ENCODE assay signal across 28 mouse cellular contexts in genomic region chr17:45932611-45933010, GRCm38 (mm10).
A peak's percentile ranks its signal among the peaks of the same experiment; 100 is the strongest.
DNase-seq lines count a peak whose midpoint lies in the region; ATAC-seq and TF ChIP-seq lines count a peak whose summit lies in the region.
"Had no signal": no experiment of that assay in that cellular context is flagged by ENCODE, and none has a peak within 500 bp of the region (broad histone marks: within the 10 kb centered on the region; RNA-seq: fewer than 3 reads in every experiment).

No protein-coding gene starts in this region.

- intact Hi-C loops in gastrocnemius, adult 2 months (cut with DNase I) = no loop called here
- intact Hi-C loops in gastrocnemius, postnatal 36 days (cut with DNase I) = no loop called here

- no peak overlapping the region for H3K4me3 ChIP-seq in gastrocnemius, adult 2 months
- no peak overlapping the region for H3K4me3 ChIP-seq in MEL (ENCODE audit: control insufficient read depth in 1 of 2, insufficient read depth in 1 of 2, low read depth in 2 of 2, low read length in 2 of 2)
- no peak overlapping the region for H3K4me3 ChIP-seq in hindbrain, embryonic 16.5 days (ENCODE audit: low read length)
- H3K4me3 ChIP-seq: embryonic facial prominence, embryonic 15.5 days; forebrain, embryonic 12.5 days; heart, embryonic 12.5 days; limb, embryonic 13.5 days; liver, embryonic 12.5 days; megakaryocyte, embryonic 14.5 days; myocyte; neural tube, embryonic 13.5 days had no signal

- H3K36me3 ChIP-seq in MEL (ENCODE audit: control insufficient read depth in 1 of 2, insufficient read depth in 2 of 2, low read length in 2 of 2) = no peaks in the 10 kb centered on the region
- H3K36me3 ChIP-seq in hindbrain, embryonic 16.5 days (ENCODE audit: control insufficient read depth, insufficient read depth, low read length) = no peaks in the 10 kb centered on the region
- H3K36me3 ChIP-seq: embryonic facial prominence, embryonic 15.5 days; forebrain, embryonic 12.5 days; heart, embryonic 12.5 days; limb, embryonic 13.5 days; liver, embryonic 12.5 days; neural tube, embryonic 13.5 days had no signal

- TF ChIP-seq CTCF in gastrocnemius, adult 2 months (IDR thresholded peaks at IDR 0.05) = no peak
- no peak for TF ChIP-seq CTCF in MEL (IDR thresholded peaks at IDR 0.05 in 2 of 3, conservative IDR thresholded peaks at IDR 0.05 in 1 of 3; ENCODE audit: control insufficient read depth in 1 of 3, insufficient read depth in 1 of 3, low read depth in 2 of 3, low read length in 3 of 3, poor library complexity in 1 of 3, severe bottlenecking in 1 of 3)

- no peak for DNase-seq in gastrocnemius, adult 2 months
- no peak for DNase-seq in gastrocnemius, postnatal 36 days
- peak; percentile 28 for DNase-seq in kidney, postnatal 14 days
- DNase-seq in kidney, postnatal 10 days = no peak
- DNase-seq in MEL (ENCODE audit: low read depth, low spot score) = no peak
- DNase-seq in retina, postnatal 1 day = peak; percentile 76
- DNase-seq: adrenal gland, adult 8-10 months; cerebellum, adult 2 months; cerebellum, postnatal 14 days; forebrain, postnatal 0 days; gastrocnemius, postnatal 25 days; kidney, adult 18-20 months; lung, adult 18-20 months; lung, postnatal 4 days; right cerebral cortex, postnatal 14 days; thymus, postnatal 4 days had no signal

- no peak overlapping the region for H3K9ac ChIP-seq in MEL (ENCODE audit: control insufficient read depth, low read depth, low read length, poor library complexity, severe bottlenecking)
- no peak overlapping the region for H3K9ac ChIP-seq in hindbrain, embryonic 16.5 days (ENCODE audit: low read depth, low read length)
- H3K9ac ChIP-seq: embryonic facial prominence, embryonic 15.5 days; forebrain, embryonic 12.5 days; forebrain, postnatal 0 days; heart, embryonic 12.5 days; hindbrain, embryonic 14.5 days; limb, embryonic 13.5 days; liver, embryonic 12.5 days; neural tube, embryonic 13.5 days had no signal

- H3K4me2 ChIP-seq in hindbrain, embryonic 16.5 days (ENCODE audit: low read length) = no peak overlapping the region
- H3K4me2 ChIP-seq: embryonic facial prominence, embryonic 15.5 days; forebrain, embryonic 12.5 days; heart, embryonic 12.5 days; hindbrain, embryonic 14.5 days; limb, embryonic 13.5 days; liver, embryonic 12.5 days; neural tube, embryonic 13.5 days had no signal

- TF ChIP-seq EP300 in MEL (IDR thresholded peaks at IDR 0.05; ENCODE audit: low read depth in 1 of 2, low read length in 2 of 2) = no peak

- TF ChIP-seq POLR2A in MEL (IDR thresholded peaks at IDR 0.05; ENCODE audit: control insufficient read depth in 1 of 2, insufficient read depth in 1 of 2, low read depth in 1 of 2, low read length in 2 of 2, poor library complexity in 1 of 2) = no peak

- H3K79me2 ChIP-seq in MEL (ENCODE audit: control insufficient read depth, insufficient read depth, low read length, poor library complexity) = no peaks in the 10 kb centered on the region

- no peaks in the 10 kb centered on the region for H3K4me1 ChIP-seq in MEL (ENCODE audit: control insufficient read depth in 1 of 2, insufficient read depth in 2 of 2, low read length in 2 of 2)
- no peaks in the 10 kb centered on the region for H3K4me1 ChIP-seq in hindbrain, embryonic 16.5 days (ENCODE audit: control insufficient read depth, insufficient read depth, low read depth, low read length)

- peak overlapping the region; percentile 40 for H3K27ac ChIP-seq in gastrocnemius, adult 2 months
- H3K27ac ChIP-seq in MEL (ENCODE audit: control insufficient read depth, low read depth, low read length) = no peak overlapping the region
- no peak overlapping the region for H3K27ac ChIP-seq in hindbrain, embryonic 16.5 days (ENCODE audit: low read depth, low read length)
- H3K27ac ChIP-seq: embryonic facial prominence, embryonic 15.5 days; forebrain, embryonic 12.5 days; hindbrain, embryonic 14.5 days; liver, embryonic 12.5 days; neural tube, embryonic 13.5 days had no signal

- H3K9me3 ChIP-seq in MEL (replicated peaks; ENCODE audit: insufficient read depth, low read length) = no peaks in the 10 kb centered on the region
- no peaks in the 10 kb centered on the region for H3K9me3 ChIP-seq in hindbrain, embryonic 16.5 days (ENCODE audit: control insufficient read depth, low read length)
- H3K9me3 ChIP-seq: embryonic facial prominence, embryonic 15.5 days; forebrain, embryonic 12.5 days; heart, embryonic 12.5 days; limb, embryonic 13.5 days; liver, embryonic 12.5 days; neural tube, embryonic 13.5 days had no signal

- H3K27me3 ChIP-seq in MEL (ENCODE audit: control insufficient read depth in 1 of 2, insufficient read depth in 2 of 2, low read length in 2 of 2) = no peaks in the 10 kb centered on the region; a peak in 2 of 4 replicates
- no peaks in the 10 kb centered on the region for H3K27me3 ChIP-seq in hindbrain, embryonic 16.5 days (replicated peaks; ENCODE audit: control insufficient read depth, insufficient read depth, low read length)
- H3K27me3 ChIP-seq: embryonic facial prominence, embryonic 15.5 days; heart, embryonic 12.5 days; liver, embryonic 12.5 days had no signal

- ATAC-seq in hindbrain, embryonic 16.5 days = no peak
- ATAC-seq: forebrain, postnatal 0 days; inflammation-experienced regulatory T-cells, adult 6 months; liver, embryonic 12.5 days; lung, postnatal 0 days had no signal

- TF ChIP-seq RAD21 in MEL (IDR thresholded peaks at IDR 0.05; ENCODE audit: low read depth, low read length) = no peak

- 73% methylated on average over 6 of the region's 6 CpGs for WGBS in hindbrain, embryonic 16.5 days

TF ChIP-seq in MEL, 35 proteins besides CTCF, POLR2A, EP300 and RAD21:
- TF ChIP-seq USF1 (IDR thresholded peaks at IDR 0.05; ENCODE audit: low read depth, low read length) (peak; percentile 39; the same call in 1 of the 2 replicates), BHLHE40 (IDR thresholded peaks at IDR 0.05; ENCODE audit: borderline replicate concordance, low read depth, low read length) (no peak)

Comparison
In these comparisons a context has a peak if more than half of its experiments do, and no peak if none do; other contexts are left out.
1. DNase-seq: peak in kidney, postnatal 14 days (single experiment) and retina, postnatal 1 day (single experiment); none in gastrocnemius, adult 2 months (single experiment), gastrocnemius, postnatal 36 days (0 of 2), kidney, postnatal 10 days (single experiment) and MEL (single experiment).